Mouse (Mus musculus) inflammation-experienced regulatory T-cells, adult 6 months (primary cell): ENCODE measurements around the gene Gm3404. TPM values are rescaled to one million over a fixed set of nuclear protein-coding genes. Genes with fewer than 3 reads are reported as not detected.
"Not testable (repeated sequence)": the region's sequence is repeated elsewhere in the genome, so short reads cannot be mapped to it uniquely, and the experiment has no call there.

Source experiments
- ATAC-seq: one replicate; pipeline ENCODE4 v1.8.0; 2017
- polyA plus RNA-seq, 3 experiments: library from polyadenylated mRNA; unstranded; fragments of 100-300 nt; shearing (Covaris generic); gene quantifications; one replicate each; pipeline ENCODE4 v1.2.1; 2017

Gm3404 gene
- polyA plus RNA-seq, result not detected

DNA sequence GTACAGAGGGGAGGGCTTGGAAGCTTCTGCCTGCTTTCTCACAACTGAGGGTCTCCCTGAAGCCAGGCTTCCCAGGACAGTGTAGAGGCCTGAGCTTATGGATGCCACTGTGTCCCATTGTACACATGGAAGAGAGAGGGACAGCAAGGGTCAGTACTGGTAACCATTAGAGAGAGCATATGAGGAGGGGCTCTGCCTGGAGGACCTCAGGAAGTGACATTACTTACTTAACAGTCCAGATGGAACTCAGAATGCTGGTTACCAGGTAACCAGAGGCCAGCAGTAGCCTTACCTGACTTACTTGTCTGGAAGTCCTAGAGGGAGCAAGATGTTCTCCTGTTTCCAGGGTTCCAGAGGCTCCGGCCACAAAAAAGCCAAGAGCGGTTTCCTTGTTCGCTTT lies at the start of gene Gm3404:
Gm3404 (plus strand) TSS at position 301 of the 400 bp plus-strand sequence.
- ATAC-seq, result not testable (repeated sequence)

DNA sequence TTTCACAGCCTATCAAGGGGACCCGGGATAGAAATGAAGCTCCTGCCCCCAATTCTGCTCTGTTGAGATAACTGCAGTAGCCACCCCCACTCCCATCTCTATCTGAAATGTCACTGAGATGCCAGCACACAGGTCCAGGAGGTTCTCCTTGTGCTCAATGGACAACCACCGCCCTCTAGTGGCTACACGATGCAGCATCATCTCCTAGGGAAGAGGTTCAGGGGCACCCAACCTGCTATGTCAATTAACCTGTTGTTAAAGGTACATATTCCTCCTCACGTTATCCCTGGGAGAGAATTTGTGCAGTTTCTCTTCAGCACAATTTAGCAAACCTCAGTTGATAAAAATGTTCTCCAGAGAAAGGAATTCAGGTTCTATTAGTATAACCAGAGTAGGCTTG lies 46.0 kb upstream of the Gm3404 start:
- ATAC-seq, result not testable (repeated sequence)

DNA sequence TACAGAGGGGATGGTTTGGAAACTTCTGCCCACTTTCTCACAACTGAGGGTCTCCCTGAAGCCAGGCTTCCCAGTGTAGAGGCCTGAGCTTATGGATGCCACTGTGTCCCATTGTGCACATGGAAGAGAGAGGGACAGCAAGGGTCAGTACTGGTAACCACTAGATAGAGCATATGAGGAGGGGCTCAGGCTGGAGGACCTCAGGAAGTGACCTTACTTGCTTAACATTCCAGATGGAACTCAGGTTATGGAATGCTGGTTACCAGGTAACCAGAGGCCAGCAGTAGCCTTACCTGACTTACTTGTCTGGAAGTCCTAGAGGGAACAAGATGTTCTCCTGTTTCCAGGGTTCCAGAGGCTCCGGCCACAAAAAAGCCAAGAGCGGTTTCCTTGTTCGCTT lies 43.9 kb upstream of the Gm3404 start, which contains the start of gene Gm6408:
Gm6408 (plus strand) TSS at position 301 of the 400 bp plus-strand sequence.
- ATAC-seq, result not testable (repeated sequence)

DNA sequence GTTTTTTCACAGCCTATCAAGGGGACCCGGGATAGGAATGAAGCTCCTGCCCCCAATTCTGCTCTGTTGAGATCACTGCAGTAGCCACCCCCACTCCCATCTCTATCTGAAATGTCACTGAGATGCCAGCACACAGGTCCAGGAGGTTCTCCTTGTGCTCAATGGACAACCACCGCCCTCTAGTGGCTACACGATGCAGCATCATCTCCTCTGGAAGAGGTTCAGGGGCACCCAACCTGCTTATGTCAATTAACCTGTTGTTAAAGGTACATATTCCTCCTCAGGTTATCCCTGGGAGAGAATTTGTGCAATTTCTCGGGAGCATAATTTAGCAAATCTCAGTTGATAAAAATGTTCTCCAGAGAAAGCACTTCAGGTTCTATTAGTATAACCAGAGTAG lies 36.6 kb upstream of the Gm3404 start:
- not testable (repeated sequence) for ATAC-seq

DNA sequence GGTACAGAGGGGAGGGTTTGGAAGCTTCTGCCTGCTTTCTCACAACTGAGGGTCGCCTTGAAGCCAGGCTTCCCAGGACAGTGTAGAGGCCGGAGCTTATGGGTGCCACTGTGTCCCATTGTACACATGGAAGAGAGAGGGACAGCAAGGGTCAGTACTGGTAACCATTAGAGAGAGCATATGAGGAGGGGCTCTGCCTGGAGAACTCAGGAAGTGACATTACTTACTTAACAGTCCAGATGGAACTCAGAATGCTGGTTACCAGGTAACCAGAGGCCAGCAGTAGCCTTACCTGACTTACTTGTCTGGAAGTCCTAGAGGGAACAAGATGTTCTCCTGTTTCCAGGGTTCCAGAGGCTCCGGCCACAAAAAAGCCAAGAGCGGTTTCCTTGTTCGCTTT lies 34.5 kb upstream of the Gm3404 start, which contains the start of gene Gm6370:
Gm6370 (plus strand) TSS at position 301 of the 400 bp plus-strand sequence.
- ATAC-seq, result not testable (repeated sequence)

DNA sequence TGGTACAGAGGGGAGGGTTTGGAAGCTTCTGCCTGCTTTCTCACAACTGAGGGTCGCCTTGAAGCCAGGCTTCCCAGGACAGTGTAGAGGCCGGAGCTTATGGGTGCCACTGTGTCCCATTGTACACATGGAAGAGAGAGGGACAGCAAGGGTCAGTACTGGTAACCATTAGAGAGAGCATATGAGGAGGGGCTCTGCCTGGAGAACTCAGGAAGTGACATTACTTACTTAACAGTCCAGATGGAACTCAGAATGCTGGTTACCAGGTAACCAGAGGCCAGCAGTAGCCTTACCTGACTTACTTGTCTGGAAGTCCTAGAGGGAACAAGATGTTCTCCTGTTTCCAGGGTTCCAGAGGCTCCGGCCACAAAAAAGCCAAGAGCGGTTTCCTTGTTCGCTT lies 23.5 kb upstream of the Gm3404 start, which contains the start of gene 4930449I24Rik:
4930449I24Rik (plus strand) TSS at position 301 of the 400 bp plus-strand sequence.
- ATAC-seq, result not testable (repeated sequence)

DNA sequence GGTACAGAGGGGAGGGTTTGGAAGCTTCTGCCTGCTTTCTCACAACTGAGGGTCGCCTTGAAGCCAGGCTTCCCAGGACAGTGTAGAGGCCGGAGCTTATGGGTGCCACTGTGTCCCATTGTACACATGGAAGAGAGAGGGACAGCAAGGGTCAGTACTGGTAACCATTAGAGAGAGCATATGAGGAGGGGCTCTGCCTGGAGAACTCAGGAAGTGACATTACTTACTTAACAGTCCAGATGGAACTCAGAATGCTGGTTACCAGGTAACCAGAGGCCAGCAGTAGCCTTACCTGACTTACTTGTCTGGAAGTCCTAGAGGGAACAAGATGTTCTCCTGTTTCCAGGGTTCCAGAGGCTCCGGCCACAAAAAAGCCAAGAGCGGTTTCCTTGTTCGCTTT lies 11.8 kb upstream of the Gm3404 start, which contains the start of gene Gm3402:
Gm3402 (plus strand) TSS at position 301 of the 400 bp plus-strand sequence.
- not testable (repeated sequence) for ATAC-seq

DNA sequence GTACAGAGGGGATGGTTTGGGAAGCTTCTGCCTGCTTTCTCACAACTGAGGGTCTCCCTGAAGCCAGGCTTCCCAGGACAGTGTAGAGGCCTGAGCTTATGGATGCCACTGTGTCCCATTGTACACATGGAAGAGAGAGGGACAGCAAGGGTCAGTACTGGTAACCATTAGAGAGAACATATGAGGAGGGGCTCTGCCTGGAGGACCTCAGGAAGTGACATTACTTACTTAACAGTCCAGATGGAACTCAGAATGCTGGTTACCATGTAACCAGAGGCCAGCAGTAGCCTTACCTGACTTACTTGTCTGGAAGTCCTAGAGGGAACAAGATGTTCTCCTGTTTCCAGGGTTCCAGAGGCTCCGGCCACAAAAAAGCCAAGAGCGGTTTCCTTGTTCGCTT lies 11.7 kb downstream of the Gm3404 start, which contains the start of gene Gm3409:
Gm3409 (plus strand) TSS at position 301 of the 400 bp plus-strand sequence.
- ATAC-seq, result not testable (repeated sequence)

DNA sequence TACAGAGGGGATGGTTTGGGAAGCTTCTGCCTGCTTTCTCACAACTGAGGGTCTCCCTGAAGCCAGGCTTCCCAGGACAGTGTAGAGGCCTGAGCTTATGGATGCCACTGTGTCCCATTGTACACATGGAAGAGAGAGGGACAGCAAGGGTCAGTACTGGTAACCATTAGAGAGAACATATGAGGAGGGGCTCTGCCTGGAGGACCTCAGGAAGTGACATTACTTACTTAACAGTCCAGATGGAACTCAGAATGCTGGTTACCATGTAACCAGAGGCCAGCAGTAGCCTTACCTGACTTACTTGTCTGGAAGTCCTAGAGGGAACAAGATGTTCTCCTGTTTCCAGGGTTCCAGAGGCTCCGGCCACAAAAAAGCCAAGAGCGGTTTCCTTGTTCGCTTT lies 30.2 kb downstream of the Gm3404 start, which contains the start of gene Gm3415:
Gm3415 (plus strand) TSS at position 301 of the 400 bp plus-strand sequence.
- not testable (repeated sequence) for ATAC-seq

DNA sequence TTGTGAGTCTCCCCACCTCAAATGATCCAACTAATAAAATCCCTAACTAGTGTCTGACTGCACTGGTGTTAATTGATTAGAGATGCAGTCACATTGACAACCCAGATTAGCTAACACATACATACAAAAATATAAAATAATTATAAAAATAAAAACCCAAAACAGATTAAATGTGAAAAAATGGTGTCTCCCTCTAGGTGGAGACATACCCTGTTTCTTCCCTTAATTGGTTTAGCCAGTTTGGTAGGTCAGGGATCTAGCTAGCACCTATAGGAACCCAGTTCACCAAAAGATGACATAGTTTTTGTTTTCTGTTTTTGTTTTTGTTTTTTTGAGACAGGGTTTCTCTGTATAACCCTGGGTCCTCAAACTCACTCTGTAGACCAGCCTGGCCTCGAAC lies 38.7 kb downstream of the Gm3404 start:
- no peak for ATAC-seq

DNA sequence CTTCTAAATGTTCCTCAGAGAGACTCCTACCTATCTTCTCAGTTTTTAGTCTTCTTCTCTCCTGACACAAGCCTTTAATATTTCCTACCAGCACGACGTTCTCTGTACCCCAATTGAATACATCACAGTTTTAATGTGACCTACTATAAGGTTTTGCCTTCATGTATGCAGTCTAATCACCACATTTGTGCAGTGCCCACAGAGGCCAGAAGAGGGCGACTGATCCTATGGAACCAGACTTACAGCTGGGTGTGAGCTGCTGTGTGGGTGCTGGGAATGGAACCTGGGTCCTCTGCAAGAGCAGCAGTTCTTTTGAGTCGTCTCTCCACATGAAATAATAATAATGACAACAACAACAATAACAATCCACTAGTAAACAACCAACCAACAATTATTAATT lies 41.5 kb downstream of the Gm3404 start:
- no peak for ATAC-seq

DNA sequence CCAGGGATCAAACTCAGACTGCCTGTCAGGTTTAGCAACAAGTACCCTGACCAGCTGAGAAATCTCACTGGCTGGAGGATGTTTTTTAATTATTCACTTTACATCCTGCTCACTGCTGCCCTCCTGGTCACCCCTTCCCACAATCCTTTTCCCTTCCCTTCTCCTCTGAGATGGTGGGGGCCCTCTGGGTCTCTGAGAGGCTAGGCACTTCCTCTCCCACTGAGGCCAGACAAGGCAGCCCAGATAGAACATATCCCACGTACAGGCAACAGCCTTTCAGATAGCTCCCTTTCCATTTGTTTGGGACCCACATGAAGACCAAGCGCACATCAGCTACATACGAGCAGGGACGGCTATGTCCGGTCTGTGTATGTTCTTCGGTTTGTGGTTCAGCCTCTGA lies 44.6 kb downstream of the Gm3404 start:
- ATAC-seq, result not testable (repeated sequence)

DNA sequence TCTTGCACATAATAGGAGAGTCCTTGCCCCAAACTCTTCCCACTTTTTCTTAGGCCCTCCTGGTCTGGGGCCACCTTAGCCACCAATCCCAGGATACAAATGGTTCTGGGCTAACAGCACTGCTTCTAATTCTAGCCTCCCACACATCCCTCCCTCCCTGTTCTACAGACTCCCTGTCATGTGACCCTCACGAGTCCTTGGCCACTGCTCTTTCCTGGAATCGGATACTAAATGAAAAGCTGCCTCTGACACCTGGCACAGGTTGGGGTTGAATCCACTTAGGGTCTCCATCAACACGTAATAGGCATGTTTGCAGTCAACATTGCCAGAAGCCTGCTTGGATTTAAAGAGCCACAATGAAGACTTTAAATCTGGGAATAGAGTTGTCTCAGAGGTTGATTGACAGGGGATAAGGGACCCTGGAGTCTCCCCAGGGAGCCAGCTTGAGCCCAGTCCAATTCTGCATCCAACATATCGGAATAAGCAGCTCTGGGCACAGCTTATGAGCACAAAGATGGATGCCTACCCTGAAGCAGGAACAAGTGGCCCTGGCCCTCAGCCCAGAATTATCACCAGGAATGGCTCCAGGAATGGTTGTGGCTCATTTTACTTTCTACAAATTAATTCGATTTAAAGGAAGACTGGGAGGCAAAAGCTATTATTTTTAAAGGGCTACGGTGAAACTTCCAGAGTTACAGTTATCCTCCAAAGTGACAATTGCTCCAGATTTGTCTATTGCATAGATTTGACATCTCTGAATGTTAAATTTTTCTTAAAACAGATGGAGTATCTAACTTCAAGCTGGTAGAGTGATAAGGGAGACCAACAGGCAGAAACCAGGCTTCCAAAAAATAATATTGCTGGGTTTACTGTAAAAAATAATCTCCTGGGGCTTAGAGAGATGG lies 46.5 kb downstream of the Gm3404 start:
- not testable (repeated sequence) for ATAC-seq

DNA sequence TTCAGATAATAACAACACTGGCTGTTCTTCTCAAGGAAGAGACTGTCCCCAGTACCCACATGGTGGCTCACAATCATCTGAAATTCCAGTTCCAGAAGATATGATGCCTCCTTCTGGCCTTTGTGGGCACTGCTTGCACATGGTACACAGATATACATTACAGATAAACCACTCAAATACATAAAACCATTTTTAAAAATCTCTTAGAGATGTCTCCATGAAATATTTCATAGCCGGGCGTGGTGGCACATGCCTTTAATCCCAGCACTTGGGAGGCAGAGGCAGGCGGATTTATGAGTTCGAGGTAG lies 47.1 kb downstream of the Gm3404 start:
- not testable (repeated sequence) for ATAC-seq

DNA sequence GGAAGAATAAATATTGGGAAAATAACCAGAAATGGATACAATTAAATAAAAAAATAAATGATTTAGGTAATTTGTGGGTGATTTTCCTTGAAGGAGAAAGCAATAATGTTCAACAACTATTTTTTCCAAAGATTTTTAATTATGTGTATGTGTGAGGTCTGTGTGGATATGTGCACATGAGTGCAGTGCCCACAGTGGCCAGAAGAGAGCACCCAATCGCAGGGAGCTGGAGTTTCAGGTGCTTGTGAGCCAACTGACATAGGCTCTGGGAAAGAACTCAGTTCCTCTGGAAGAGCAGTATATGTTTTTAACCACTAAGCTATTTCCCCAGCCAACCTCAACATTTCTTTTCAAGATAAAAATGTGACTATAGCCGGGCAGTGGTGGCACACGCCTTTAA lies 51.1 kb downstream of the Gm3404 start:
- no peak for ATAC-seq

Other genes starting within 250 kb of the Gm3404 start
- gene Wasf3, start 140.8 kb upstream of the Gm3404 start, polyA plus RNA-seq, result not detected
- not detected for gene Gm6408, start 43.8 kb upstream of the Gm3404 start, polyA plus RNA-seq
- not detected for gene Gm6370, start 34.4 kb upstream of the Gm3404 start, polyA plus RNA-seq
- gene 4930449I24Rik, start 23.4 kb upstream of the Gm3404 start, polyA plus RNA-seq, result not detected
- gene Gm3402, start 11.7 kb upstream of the Gm3404 start, polyA plus RNA-seq, result not detected
- not detected for gene Gm3409, start 11.8 kb downstream of the Gm3404 start, polyA plus RNA-seq
- not detected for gene Gm3415, start 30.3 kb downstream of the Gm3404 start, polyA plus RNA-seq
- not detected for gene Gpr12, start 59.4 kb downstream of the Gm3404 start, polyA plus RNA-seq